Mouse (Mus musculus) lung, embryonic 16.5 days (tissue): ENCODE measurements around the gene Dcst2. TPM values are rescaled to one million over a fixed set of nuclear protein-coding genes. Genes with fewer than 3 reads are reported as not detected.

ENCODE experiments used
- ATAC-seq: fragments of 200-750 bp; cut with Nextera tagmentation; 2 replicates; pipeline ENCODE4 v1.8.0; 2017; ENCODE audit warnings: low read depth, mild to moderate bottlenecking, moderate library complexity
- H3K27ac ChIP-seq: fragments of 300-500 bp; sonication (generic); 2 replicates; pipeline ENCODE4 v1.5.1; 2014; ENCODE audit warnings: mild to moderate bottlenecking, control low read depth, low read length
- H3K27me3 ChIP-seq: fragments of 300-500 bp; sonication (generic); 2 replicates; pipeline ENCODE4 v1.6.1; 2014; ENCODE audit warnings: low read depth, low read length, mixed read lengths; ENCODE audit not compliant: control insufficient read depth, insufficient read depth
- H3K36me3 ChIP-seq: fragments of 300-500 bp; sonication (generic); 2 replicates; pipeline ENCODE4 v1.6.1; 2014; ENCODE audit warnings: low read length; ENCODE audit not compliant: control insufficient read depth, insufficient read depth
- H3K4me1 ChIP-seq: fragments of 300-500 bp; sonication (generic); replicated peaks from 2 replicates; pipeline ENCODE4 v1.6.1; 2014; ENCODE audit warnings: low read length, mixed read lengths; ENCODE audit not compliant: control insufficient read depth, insufficient read depth
- H3K4me2 ChIP-seq: fragments of 300-500 bp; sonication (generic); 2 replicates; pipeline ENCODE4 v1.6.1; 2014; ENCODE audit warnings: low read depth, low read length, control low read depth
- H3K4me3 ChIP-seq: fragments of 300-500 bp; sonication (generic); 2 replicates; pipeline ENCODE4 v1.5.1; 2014; ENCODE audit warnings: mild to moderate bottlenecking, low read length, control low read depth
- H3K9ac ChIP-seq: fragments of 300-500 bp; sonication (generic); 2 replicates; pipeline ENCODE4 v1.6.1; 2014; ENCODE audit warnings: low read length, control low read depth
- H3K9me3 ChIP-seq: fragments of 300-500 bp; sonication (generic); 2 replicates; pipeline ENCODE4 v1.6.1; 2016; ENCODE audit warnings: low read length; ENCODE audit not compliant: control insufficient read depth
- WGBS: fragments of 180-500 bp; shearing (Covaris S2); extraction: QIAGEN DNeasy Blood & Tissue Kit; methylation state at CpG from one replicate; pipeline ENCODE4 v1.1.7; 2014; 5-methylcytosine and 5-hydroxymethylcytosine counted together
- polyA plus RNA-seq: library from polyadenylated mRNA; unstranded; fragments of >200 nt; fragmentation: Nextera tagmentation; extraction: Ambion mirVana; gene quantifications from 2 replicates; pipeline ENCODE4 v1.2.1, GENCODE M21; 2015

Gene Dcst2
- polyA plus RNA-seq, 1 experiment from 2014 or later = 0.06 TPM

- Histone ChIP-seq H3K36me3 (peaks cover 8% of the 10 kb centered on the region), H3K9me3 (no peaks in the 10 kb centered on the region), H3K27ac (peak within 1 kb of the TSS; percentile 90), H3K4me1 (peaks cover 37% of the 10 kb centered on the region), H3K4me3 (peak within 1 kb of the TSS; percentile 79), H3K27me3 (no peaks in the 10 kb centered on the region), H3K4me2 (peak within 1 kb of the TSS; percentile 79), H3K9ac (peak within 1 kb of the TSS; percentile 97)
- under 1% methylated on average over 44 of the region's 44 CpGs for WGBS
- peak; percentile 89 for ATAC-seq
Measured at GRCm38 (mm10) chr3:89337721-89338578, 23.8 kb upstream of the Dcst2 start, which contains the start of gene Efna4. Gene Efna4 (minus strand): TSS chr3:89338028.

- 24% methylated on average over 8 of the region's 8 CpGs for WGBS
- no peaks in the 10 kb centered on the region for H3K9me3 ChIP-seq
- peaks cover 34% of the 10 kb centered on the region for H3K4me1 ChIP-seq
- peak overlapping the region; percentile 24 for H3K27ac ChIP-seq
- ATAC-seq = peak; percentile 9; the same call in 1 of the 2 replicates
- H3K4me3 ChIP-seq = no peak overlapping the region
- H3K4me2 ChIP-seq = peak overlapping the region; percentile 79; the same call in 1 of the 2 replicates
- peaks cover 2% of the 10 kb centered on the region for H3K36me3 ChIP-seq
- no peaks in the 10 kb centered on the region for H3K27me3 ChIP-seq
- H3K9ac ChIP-seq = no peak overlapping the region
Measured at GRCm38 (mm10) chr3:89339416-89339815, 22.4 kb upstream of the Dcst2 start.

GRCm38 (mm10) chr3:89340465-89340864, 21.3 kb upstream of the Dcst2 start:
- Histone ChIP-seq H3K36me3 (no peaks in the 10 kb centered on the region), H3K4me1 (peaks cover 34% of the 10 kb centered on the region), H3K27ac (no peak overlapping the region), H3K27me3 (no peaks in the 10 kb centered on the region), H3K9me3 (no peaks in the 10 kb centered on the region), H3K9ac (peak overlapping the region; percentile 48; the same call in 1 of the 2 replicates), H3K4me2 (peak overlapping the region; percentile 49), H3K4me3 (peak overlapping the region; percentile 30)
- 4% methylated on average over 11 of the region's 11 CpGs for WGBS
- ATAC-seq = no peak

- ATAC-seq = no peak
- Histone ChIP-seq H3K27me3 (no peaks in the 10 kb centered on the region), H3K36me3 (no peaks in the 10 kb centered on the region), H3K4me3 (no peak overlapping the region), H3K4me2 (no peak overlapping the region), H3K9me3 (no peaks in the 10 kb centered on the region), H3K9ac (no peak overlapping the region), H3K27ac (no peak overlapping the region), H3K4me1 (peaks cover 25% of the 10 kb centered on the region)
- 70% methylated on average over 4 of the region's 4 CpGs for WGBS
Measured at GRCm38 (mm10) chr3:89341794-89342193, 20.0 kb upstream of the Dcst2 start.

GRCm38 (mm10) chr3:89343279-89343678, 18.5 kb upstream of the Dcst2 start:
- Histone ChIP-seq H3K36me3 (no peaks in the 10 kb centered on the region), H3K4me3 (no peak overlapping the region), H3K9me3 (no peaks in the 10 kb centered on the region), H3K4me1 (peaks cover 21% of the 10 kb centered on the region), H3K9ac (no peak overlapping the region), H3K4me2 (no peak overlapping the region), H3K27ac (no peak overlapping the region), H3K27me3 (no peaks in the 10 kb centered on the region; the same call in 1 of the 2 replicates)
- WGBS = 84% methylated on average over 7 of the region's 7 CpGs
- ATAC-seq = no peak

- Histone ChIP-seq H3K4me2 (no peak overlapping the region), H3K4me3 (no peak overlapping the region), H3K4me1 (peaks cover 18% of the 10 kb centered on the region), H3K36me3 (no peaks in the 10 kb centered on the region), H3K9me3 (no peaks in the 10 kb centered on the region), H3K27ac (no peak overlapping the region), H3K9ac (no peak overlapping the region), H3K27me3 (no peaks in the 10 kb centered on the region; the same call in 1 of the 2 replicates)
- WGBS = 82% methylated on average over 10 of the region's 10 CpGs
- no peak for ATAC-seq
Measured at GRCm38 (mm10) chr3:89346815-89347540, 14.8 kb upstream of the Dcst2 start.

GRCm38 (mm10) chr3:89347916-89348315, 13.9 kb upstream of the Dcst2 start:
- no peaks in the 10 kb centered on the region for H3K9me3 ChIP-seq
- no peaks in the 10 kb centered on the region for H3K36me3 ChIP-seq
- no peak for ATAC-seq
- peak overlapping the region; percentile 100 for H3K4me2 ChIP-seq
- no peaks in the 10 kb centered on the region; the same call in 1 of the 2 replicates for H3K27me3 ChIP-seq
- H3K9ac ChIP-seq = no peak overlapping the region
- WGBS = 50% methylated on average over 1 of the region's 1 CpGs
- peak overlapping the region; percentile 69 for H3K27ac ChIP-seq
- H3K4me1 ChIP-seq = peaks cover 18% of the 10 kb centered on the region
- no peak overlapping the region; the same call in 1 of the 2 replicates for H3K4me3 ChIP-seq

- under 1% methylated on average over 38 of the region's 38 CpGs for WGBS
- Histone ChIP-seq H3K27ac (peak overlapping the region; percentile 69), H3K4me3 (peak overlapping the region; percentile 74), H3K27me3 (no peaks in the 10 kb centered on the region; the same call in 1 of the 2 replicates), H3K9me3 (no peaks in the 10 kb centered on the region), H3K4me2 (peak overlapping the region; percentile 100), H3K36me3 (no peaks in the 10 kb centered on the region), H3K9ac (peak overlapping the region; percentile 76), H3K4me1 (peaks cover 18% of the 10 kb centered on the region)
- ATAC-seq = peak; percentile 45
Measured at GRCm38 (mm10) chr3:89348911-89349868, 12.6 kb upstream of the Dcst2 start.
